Mouse (Mus musculus) heart, postnatal 0 days (tissue): ENCODE measurements at regions not wholly inside any gene's neighbourhood (a gene's known extent, or its start where the extent isn't known, plus 50 kb on each side); places are given as distances from the start of the nearest gene placed in this dataset.

ENCODE experiments used
- ATAC-seq: fragments of 200-750 bp; cut with Nextera tagmentation; 2 replicates; pipeline ENCODE4 v1.8.0; 2017; ENCODE audit warnings: low read depth, moderate number of reproducible peaks, moderate library complexity; ENCODE audit not compliant: insufficient read depth
- DNase-seq: peaks from one replicate; pipeline ENCODE4 v3.0.0-alpha.2; 2016; ENCODE audit warnings: low spot score
- H3K27ac ChIP-seq: fragments of 300-500 bp; sonication (generic); 2 replicates; pipeline ENCODE4 v1.5.1; 2014; ENCODE audit warnings: low read depth, mild to moderate bottlenecking
- H3K27me3 ChIP-seq: fragments of 300-500 bp; sonication (generic); 2 replicates; pipeline ENCODE4 v1.6.1; 2014; ENCODE audit warnings: low read length, mixed read lengths; ENCODE audit not compliant: control insufficient read depth, insufficient read depth
- H3K36me3 ChIP-seq: fragments of 300-500 bp; sonication (generic); replicated peaks from 2 replicates; pipeline ENCODE4 v1.6.1; 2014; ENCODE audit warnings: low read length, mixed read lengths; ENCODE audit not compliant: control insufficient read depth, insufficient read depth
- H3K4me1 ChIP-seq: fragments of 300-500 bp; sonication (generic); 2 replicates; pipeline ENCODE4 v1.6.1; 2014; ENCODE audit warnings: antibody characterized with exemption; ENCODE audit not compliant: control insufficient read depth, insufficient read depth
- H3K4me2 ChIP-seq: fragments of 300-500 bp; sonication (generic); 2 replicates; pipeline ENCODE4 v1.6.1; 2014; ENCODE audit warnings: low read depth, mild to moderate bottlenecking, low read length, moderate library complexity
- H3K4me3 ChIP-seq: fragments of 300-500 bp; sonication (generic); 2 replicates; pipeline ENCODE4 v1.5.1; 2014; ENCODE audit warnings: low read depth, low read length
- H3K9ac ChIP-seq: fragments of 300-500 bp; sonication (generic); replicated peaks from 2 replicates; pipeline ENCODE4 v1.6.1; 2014; ENCODE audit warnings: low read depth, low read length, mixed read lengths
- H3K9me3 ChIP-seq: fragments of 300-500 bp; sonication (generic); replicated peaks from 2 replicates; pipeline ENCODE4 v1.6.1; 2016; ENCODE audit warnings: low read length; ENCODE audit not compliant: control insufficient read depth
- CTCF ChIP-seq: IDR thresholded peaks from 2 replicates; pipeline ENCODE4 v1.5.1; 2016; ENCODE audit warnings: antibody characterized with exemption, control low read depth, low read depth
- EP300 ChIP-seq: IDR thresholded peaks from 2 replicates; pipeline ENCODE4 v1.6.1; 2016; ENCODE audit warnings: antibody characterized with exemption, low read depth
- WGBS: fragments of 180-500 bp; shearing (Covaris S2); extraction: QIAGEN DNeasy Blood & Tissue Kit; methylation state at CpG from one replicate; pipeline ENCODE4 v1.1.7; 2014; 5-methylcytosine and 5-hydroxymethylcytosine counted together

DNA sequence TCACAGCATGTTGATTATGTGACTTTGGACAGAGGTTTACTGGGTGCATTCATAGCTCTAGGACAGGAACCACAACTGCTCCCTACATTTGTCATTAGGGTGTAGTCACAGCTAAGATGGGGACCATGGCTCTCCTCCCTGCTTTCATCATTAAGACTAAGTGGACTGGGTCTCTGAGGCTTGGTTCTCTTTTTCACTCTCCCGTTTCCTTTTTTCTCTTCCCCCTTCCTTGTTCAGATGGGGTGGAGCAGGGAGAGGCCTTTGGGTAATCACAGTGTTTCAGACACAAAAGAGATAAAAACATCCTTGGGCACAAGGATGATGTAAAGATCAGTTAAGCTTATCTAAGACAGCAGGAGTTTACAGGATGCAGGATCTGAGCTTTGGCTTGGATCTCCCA lies 144.8 kb downstream of the Efnb2 start:
- DNase-seq (no peak), ATAC-seq (no peak)
- H3K27me3 ChIP-seq = no peaks in the 10 kb centered on the region
- no peaks in the 10 kb centered on the region for H3K9me3 ChIP-seq
- TF ChIP-seq CTCF (no peak), EP300 (no peak)
- H3K4me1 ChIP-seq = no peaks in the 10 kb centered on the region
- no peak overlapping the region for H3K4me2 ChIP-seq
- H3K36me3 ChIP-seq = no peaks in the 10 kb centered on the region
- no peak overlapping the region for H3K27ac ChIP-seq
- H3K9ac ChIP-seq = no peak overlapping the region
- WGBS = 25% methylated on average over 1 of the region's 1 CpGs
- H3K4me3 ChIP-seq = no peak overlapping the region

DNA sequence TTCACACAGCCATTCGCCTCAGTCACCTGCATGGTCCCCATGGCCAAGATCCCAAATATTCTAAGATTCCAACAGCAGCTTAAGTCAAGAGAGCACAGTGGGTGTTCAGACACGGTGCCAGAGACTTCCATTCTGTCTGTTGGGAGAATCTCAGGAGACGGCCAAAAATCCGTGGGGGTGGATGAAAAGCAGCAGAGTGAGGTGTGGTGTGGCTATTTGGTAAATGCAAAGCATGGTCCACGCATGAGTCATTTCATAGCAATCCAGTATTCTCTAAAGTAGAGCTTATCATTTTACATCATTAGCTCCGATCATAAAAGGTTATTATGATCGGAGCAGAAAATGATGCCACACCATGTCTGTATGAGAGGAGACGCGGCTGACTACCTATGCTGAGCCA lies 161.1 kb downstream of the Efnb2 start:
- 87% methylated on average over 9 of the region's 9 CpGs for WGBS
- Histone ChIP-seq H3K36me3 (no peaks in the 10 kb centered on the region), H3K27me3 (no peaks in the 10 kb centered on the region), H3K9me3 (no peaks in the 10 kb centered on the region; the same call in 1 of the 2 replicates), H3K4me2 (no peak overlapping the region), H3K27ac (no peak overlapping the region), H3K4me1 (no peaks in the 10 kb centered on the region), H3K4me3 (no peak overlapping the region), H3K9ac (no peak overlapping the region)
- TF ChIP-seq CTCF (no peak), EP300 (no peak)
- ATAC-seq = no peak
- no peak for DNase-seq

DNA sequence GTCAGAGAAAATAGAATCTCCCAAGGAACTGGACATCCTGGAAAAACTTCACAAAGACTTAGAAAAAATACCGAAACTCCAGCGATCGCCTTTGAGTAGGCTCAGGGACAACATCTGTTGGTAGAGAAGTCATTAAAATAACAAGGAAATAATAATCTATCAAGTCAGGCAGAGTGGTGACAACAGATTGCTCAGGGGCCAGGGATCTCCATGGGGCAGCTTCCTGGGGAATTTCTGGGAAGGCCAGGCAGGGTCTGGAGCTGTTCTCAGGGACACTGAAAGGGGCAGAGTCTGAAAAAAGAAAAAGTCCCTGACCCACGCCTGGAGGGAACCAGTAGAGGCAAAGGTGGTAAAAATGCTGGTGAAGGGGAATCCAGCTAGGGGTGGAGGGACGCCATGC lies 162.3 kb downstream of the Efnb2 start:
- no peaks in the 10 kb centered on the region for H3K4me1 ChIP-seq
- no peak overlapping the region for H3K4me3 ChIP-seq
- ATAC-seq (no peak), DNase-seq (no peak)
- 54% methylated on average over 5 of the region's 5 CpGs for WGBS
- H3K27me3 ChIP-seq = no peaks in the 10 kb centered on the region
- H3K27ac ChIP-seq = no peak overlapping the region
- H3K9ac ChIP-seq = no peak overlapping the region
- no peaks in the 10 kb centered on the region; the same call in 1 of the 2 replicates for H3K9me3 ChIP-seq
- H3K4me2 ChIP-seq = no peak overlapping the region
- TF ChIP-seq EP300 (no peak), CTCF (no peak)
- no peaks in the 10 kb centered on the region for H3K36me3 ChIP-seq

DNA sequence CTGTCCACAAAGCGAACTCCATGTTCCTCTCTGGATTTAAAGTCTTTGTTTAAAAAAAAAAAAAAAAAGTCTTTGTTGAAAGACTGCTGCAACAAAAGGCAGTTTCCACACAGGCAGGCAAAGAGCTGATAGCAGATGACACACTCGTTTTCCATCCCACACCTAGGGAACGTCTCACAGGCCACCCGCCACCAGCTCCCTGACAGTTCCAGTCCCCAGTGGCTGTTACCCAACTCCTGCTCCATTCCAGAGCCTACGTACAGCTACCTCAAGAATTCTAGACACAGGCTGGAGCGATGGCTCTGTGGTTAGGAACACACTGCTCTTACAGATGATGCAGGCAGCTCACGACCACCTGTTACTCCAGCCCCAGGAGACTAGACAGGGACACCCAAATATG lies 165.6 kb downstream of the Efnb2 start:
- Histone ChIP-seq H3K36me3 (no peaks in the 10 kb centered on the region), H3K4me2 (no peak overlapping the region), H3K4me3 (no peak overlapping the region), H3K27me3 (no peaks in the 10 kb centered on the region), H3K27ac (no peak overlapping the region), H3K4me1 (no peaks in the 10 kb centered on the region), H3K9me3 (no peaks in the 10 kb centered on the region; the same call in 1 of the 2 replicates), H3K9ac (no peak overlapping the region)
- no peak for DNase-seq
- TF ChIP-seq EP300 = no peak
- TF ChIP-seq CTCF = no peak
- ATAC-seq = no peak
- 64% methylated on average over 7 of the region's 7 CpGs for WGBS

DNA sequence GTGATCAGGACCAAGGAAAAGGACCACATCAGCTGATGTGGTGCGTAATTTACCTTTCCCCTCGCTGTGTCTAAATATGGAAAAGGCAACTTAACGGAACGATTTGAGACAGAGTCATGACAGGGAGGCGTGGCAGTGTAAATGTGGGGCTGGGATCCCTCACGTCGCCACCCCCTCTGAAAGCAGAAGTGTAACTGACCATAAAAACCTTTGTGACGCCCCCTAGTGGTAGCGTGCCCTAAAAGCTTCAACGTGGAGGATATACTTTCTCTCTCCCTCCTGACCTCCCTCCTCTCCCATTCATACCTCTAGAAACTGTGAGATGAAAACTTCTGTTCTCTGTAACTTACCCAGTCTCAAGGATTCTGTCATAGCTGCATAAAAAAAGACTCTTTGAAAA lies 166.8 kb downstream of the Efnb2 start:
- TF ChIP-seq CTCF (no peak), EP300 (no peak)
- WGBS = 88% methylated on average over 10 of the region's 10 CpGs
- no peaks in the 10 kb centered on the region for H3K9me3 ChIP-seq

DNA sequence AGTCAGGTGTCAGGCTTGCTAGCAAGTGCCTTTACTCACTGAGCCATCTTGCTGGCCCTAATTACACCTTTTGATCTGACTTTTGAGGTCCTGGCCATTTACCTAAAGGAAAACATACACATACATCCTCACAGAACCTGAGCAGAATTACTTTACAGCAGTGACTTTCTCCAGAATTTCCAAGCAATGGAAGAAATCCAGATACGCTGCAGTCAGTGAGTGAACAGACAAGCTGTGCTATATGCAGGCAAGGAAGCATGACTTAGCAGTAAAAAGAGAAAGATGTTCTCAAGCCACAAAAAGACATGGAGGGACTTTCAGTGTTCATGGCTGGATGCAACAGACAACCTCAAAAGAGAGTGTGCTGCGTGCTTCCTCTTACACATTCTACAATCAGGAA lies 169.1 kb downstream of the Efnb2 start:
- H3K4me3 ChIP-seq = no peak overlapping the region
- ATAC-seq = no peak
- DNase-seq = no peak
- H3K4me1 ChIP-seq = peaks cover 10% of the 10 kb centered on the region; the same call in 1 of the 2 replicates
- H3K36me3 ChIP-seq = no peaks in the 10 kb centered on the region
- H3K27me3 ChIP-seq = no peaks in the 10 kb centered on the region
- no peak for TF ChIP-seq EP300
- TF ChIP-seq CTCF = no peak
- H3K9me3 ChIP-seq = no peaks in the 10 kb centered on the region
- no peak overlapping the region for H3K27ac ChIP-seq
- WGBS = 86% methylated on average over 2 of the region's 2 CpGs
- no peak overlapping the region for H3K9ac ChIP-seq
- no peak overlapping the region for H3K4me2 ChIP-seq

More for the DNA sequence above, 166.8 kb downstream of the Efnb2 start:
- no peak overlapping the region for H3K4me3 ChIP-seq
- H3K4me2 ChIP-seq = no peak overlapping the region
- H3K9ac ChIP-seq = no peak overlapping the region
- no peaks in the 10 kb centered on the region for H3K36me3 ChIP-seq
- DNase-seq (no peak), ATAC-seq (no peak)
- no peak overlapping the region for H3K27ac ChIP-seq
- no peaks in the 10 kb centered on the region for H3K4me1 ChIP-seq
- H3K27me3 ChIP-seq = no peaks in the 10 kb centered on the region
